Mouse (Mus musculus) layer of hippocampus, adult 11-12 months (tissue): ENCODE results near the gene 9130019O22Rik.
"Not testable (repeated sequence)": the region's sequence is repeated elsewhere in the genome, so short reads cannot be mapped to it uniquely, and the experiment has no call there.

Experiments used
- DNase-seq: peaks from one replicate; pipeline ENCODE4 v3.0.0; 2022; ENCODE audit warnings: low spot score

The 9130019O22Rik gene

GRCm38 (mm10) chr7:127386641-127387392 is at the start of gene 9130019O22Rik:
Gene 9130019O22Rik, minus strand, starts transcription at chr7:127387166.
- peak; percentile 97 for DNase-seq

- no peak for DNase-seq
Measured at GRCm38 (mm10) chr7:127435206-127435605, 48.2 kb upstream of the 9130019O22Rik start.

- DNase-seq, result no peak
Measured at GRCm38 (mm10) chr7:127426354-127426753, 39.4 kb upstream of the 9130019O22Rik start.

- no peak for DNase-seq
Measured at GRCm38 (mm10) chr7:127425911-127426310, 38.9 kb upstream of the 9130019O22Rik start.

- DNase-seq, result no peak
Measured at GRCm38 (mm10) chr7:127425291-127425690, 38.3 kb upstream of the 9130019O22Rik start.

- peak; percentile 43 for DNase-seq
Measured at GRCm38 (mm10) chr7:127422247-127422646, 35.3 kb upstream of the 9130019O22Rik start.

GRCm38 (mm10) chr7:127421388-127422191 is 34.6 kb upstream of the 9130019O22Rik start, which contains the start of gene Zfp688:
Gene Zfp688, minus strand, starts transcription at chr7:127422068.
- peak; percentile 90 for DNase-seq

- DNase-seq, result no peak
Measured at GRCm38 (mm10) chr7:127411418-127411817, 24.5 kb upstream of the 9130019O22Rik start.

- DNase-seq, result peak; percentile 92
Measured at GRCm38 (mm10) chr7:127406002-127406987, 19.3 kb upstream of the 9130019O22Rik start, which contains the start of gene Zfp764. Gene Zfp764, minus strand, starts transcription at chr7:127406822.

GRCm38 (mm10) chr7:127404101-127404500 is 17.1 kb upstream of the 9130019O22Rik start:
- DNase-seq, result not testable (repeated sequence)

GRCm38 (mm10) chr7:127402980-127403379 is 16.0 kb upstream of the 9130019O22Rik start:
- DNase-seq, result no peak

GRCm38 (mm10) chr7:127400355-127400754 is 13.4 kb upstream of the 9130019O22Rik start:
- DNase-seq, result no peak

GRCm38 (mm10) chr7:127393944-127394333 is 7.0 kb upstream of the 9130019O22Rik start:
- DNase-seq, result no peak

- DNase-seq, result peak; percentile 99
Measured at GRCm38 (mm10) chr7:127393157-127393943, 6.4 kb upstream of the 9130019O22Rik start, which contains the start of gene E430018J23Rik. Gene E430018J23Rik, minus strand, starts transcription at chr7:127393629.

GRCm38 (mm10) chr7:127392251-127392824 is 5.4 kb upstream of the 9130019O22Rik start:
- no peak for DNase-seq

GRCm38 (mm10) chr7:127391538-127391937 is 4.6 kb upstream of the 9130019O22Rik start:
- DNase-seq, result no peak

- DNase-seq, result no peak
Measured at GRCm38 (mm10) chr7:127390306-127390705, 3.3 kb upstream of the 9130019O22Rik start.

- DNase-seq, result not testable (repeated sequence)
Measured at GRCm38 (mm10) chr7:127388201-127388600, 1.2 kb upstream of the 9130019O22Rik start.

- DNase-seq, result not testable (repeated sequence)
Measured at GRCm38 (mm10) chr7:127385560-127385959, 1.4 kb downstream of the 9130019O22Rik start.

GRCm38 (mm10) chr7:127378310-127378921 is 8.6 kb downstream of the 9130019O22Rik start:
- DNase-seq, result no peak
